Mouse (Mus musculus) kidney, postnatal 25 days (tissue): Measurements from ENCODE around the gene Gm5751.
"Not testable (repeated sequence)": the region's sequence is repeated elsewhere in the genome, so short reads cannot be mapped to it uniquely, and the experiment has no call there.

Source experiments
- DNase-seq, 2 experiments: peaks; one replicate each; pipeline ENCODE4 v3.0.0; 2021; ENCODE audit warnings: mixed read lengths in 2 of 2

The Gm5751 gene

DNA sequence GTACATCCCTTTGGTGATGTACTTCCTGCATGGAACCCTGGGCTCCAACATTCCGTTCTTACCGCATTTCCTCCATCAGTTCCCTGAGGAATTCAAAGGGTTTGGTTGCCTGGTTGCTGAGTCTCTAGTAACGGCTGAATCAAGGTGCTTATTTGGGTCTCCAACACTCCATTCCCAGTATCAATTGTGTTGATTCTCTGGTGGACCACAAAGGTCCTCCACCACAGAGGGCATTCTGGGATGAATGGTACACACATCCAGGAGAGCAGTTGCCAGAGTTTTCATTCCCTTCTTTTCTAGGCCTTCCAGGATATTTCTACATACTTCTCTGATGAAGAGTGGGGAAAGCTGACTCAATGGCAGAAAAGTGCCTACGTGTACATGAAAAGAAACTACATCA, at the start of gene Gm5751:
Gene Gm5751, plus strand, starts transcription at position 301 of the 400 bp plus-strand sequence.
- not testable (repeated sequence) for DNase-seq

DNA sequence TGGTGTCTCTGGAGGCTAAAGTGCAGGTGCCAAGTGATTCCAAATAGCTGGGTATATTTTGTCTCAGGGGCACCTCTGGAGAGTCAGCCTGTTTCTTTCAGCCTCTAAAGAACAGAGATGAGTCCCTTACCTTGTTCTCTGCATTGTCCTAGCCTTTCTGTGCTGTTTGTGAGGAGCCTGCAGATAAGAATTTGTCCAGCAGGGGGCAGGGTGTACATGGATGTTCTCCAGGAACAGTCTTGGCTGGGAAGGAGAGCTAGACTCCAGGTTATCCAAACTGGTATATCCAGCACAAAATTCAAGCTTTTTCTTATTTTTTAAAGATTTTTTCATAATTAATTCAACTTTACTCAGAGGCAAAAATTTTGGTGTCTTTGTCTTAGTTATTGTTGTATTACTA, 42.0 kb upstream of the Gm5751 start:
- peak; percentile 40 to 75 for DNase-seq

DNA sequence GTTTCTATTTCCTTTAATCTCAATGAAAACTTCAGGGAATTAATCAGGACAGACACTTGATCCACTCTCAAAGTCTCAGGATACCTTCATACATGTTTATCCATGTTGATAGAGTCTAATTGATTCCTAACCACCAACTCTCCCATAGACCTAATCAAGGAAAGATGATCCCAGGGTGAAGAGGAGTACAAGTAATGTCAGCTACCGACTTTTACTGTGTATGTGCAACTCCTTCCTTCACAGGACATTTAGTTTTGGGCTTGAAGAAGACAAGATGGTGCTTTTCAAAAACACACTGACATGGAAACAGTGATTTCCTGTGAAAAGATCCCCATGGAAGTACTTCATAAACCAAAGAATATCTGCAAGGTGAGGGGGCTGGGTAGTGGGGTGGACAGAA, 30.4 kb upstream of the Gm5751 start, which contains the start of gene Gm6592:
Gene Gm6592, plus strand, starts transcription at position 301 of the 400 bp plus-strand sequence.
- no peak for DNase-seq

DNA sequence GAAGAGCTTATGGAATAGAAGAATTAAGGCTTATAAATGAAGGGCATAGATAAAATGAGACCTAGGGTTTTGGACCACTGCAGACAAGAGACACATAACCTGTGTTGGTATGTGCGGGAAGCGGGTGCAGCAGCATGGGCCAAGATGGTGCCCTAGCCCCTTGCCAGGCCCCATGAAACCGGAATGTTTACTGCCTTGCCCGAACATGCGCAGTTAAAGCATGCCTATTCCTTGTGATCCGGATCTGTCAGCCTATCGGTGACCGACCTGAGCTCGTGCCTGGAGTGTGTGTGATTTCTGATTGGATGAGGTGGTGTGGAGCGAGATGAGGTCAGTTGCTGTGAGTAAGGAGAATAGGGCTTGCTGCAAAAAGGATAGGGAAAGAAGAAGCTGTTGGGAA, 21.6 kb upstream of the Gm5751 start:
- DNase-seq = no peak

DNA sequence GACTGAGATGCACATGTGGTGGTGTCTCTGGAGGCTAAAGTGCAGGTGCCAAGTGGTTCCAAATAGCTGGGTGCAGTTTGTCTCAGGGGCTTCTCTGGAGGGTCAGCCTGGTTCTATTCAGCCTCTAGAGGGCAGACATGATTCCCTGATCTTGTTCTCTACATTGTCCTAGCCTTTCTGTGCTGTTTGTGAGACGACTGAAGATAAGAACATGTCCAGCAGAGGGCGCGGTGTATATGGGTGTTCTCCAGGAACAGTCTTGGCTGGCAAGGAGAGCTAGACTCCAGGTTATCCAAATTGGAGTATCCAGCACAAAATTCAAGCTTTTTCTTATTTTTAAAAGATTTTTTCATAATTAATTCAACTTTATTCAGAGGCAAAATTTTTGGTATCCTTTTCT, 9.7 kb upstream of the Gm5751 start:
- peak; percentile 76 to 89 for DNase-seq

DNA sequence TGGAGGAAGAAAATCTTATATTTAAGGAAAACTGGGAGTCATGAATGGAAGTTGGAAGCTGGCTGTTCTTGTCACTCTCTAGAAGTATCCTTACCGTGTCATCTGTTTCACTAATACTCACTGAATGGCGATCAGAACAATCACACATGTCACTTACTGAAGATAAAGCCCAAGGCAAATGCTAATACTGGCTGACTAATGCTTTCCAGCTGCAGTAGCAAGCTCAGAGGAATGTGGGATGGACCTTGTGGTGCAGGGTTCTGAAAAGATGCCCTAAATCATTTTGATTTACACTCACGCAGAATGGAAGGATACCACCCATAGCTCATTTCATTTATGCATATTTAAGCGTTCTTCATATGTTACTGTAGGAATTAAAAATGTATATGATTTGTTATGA, 10.3 kb downstream of the Gm5751 start:
- no peak for DNase-seq

DNA sequence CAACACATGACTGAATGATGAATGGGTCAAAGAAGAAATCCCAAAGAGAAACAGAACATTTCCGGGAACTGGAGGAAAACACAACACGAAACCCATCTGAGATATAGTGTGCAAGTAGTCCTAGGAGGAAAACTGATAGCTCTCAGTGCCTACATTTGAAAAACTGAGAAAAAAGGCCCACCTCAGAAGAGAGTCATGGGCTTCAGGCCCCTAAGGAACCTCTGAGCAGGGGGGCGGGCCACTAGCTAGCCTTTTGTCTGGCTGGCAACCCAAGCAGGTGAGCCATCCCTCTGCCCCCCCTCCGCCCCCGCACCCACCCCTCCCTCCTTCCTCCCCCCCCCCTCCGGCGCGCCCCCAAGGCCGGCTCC, 17.9 kb downstream of the Gm5751 start:
- DNase-seq = no peak

DNA sequence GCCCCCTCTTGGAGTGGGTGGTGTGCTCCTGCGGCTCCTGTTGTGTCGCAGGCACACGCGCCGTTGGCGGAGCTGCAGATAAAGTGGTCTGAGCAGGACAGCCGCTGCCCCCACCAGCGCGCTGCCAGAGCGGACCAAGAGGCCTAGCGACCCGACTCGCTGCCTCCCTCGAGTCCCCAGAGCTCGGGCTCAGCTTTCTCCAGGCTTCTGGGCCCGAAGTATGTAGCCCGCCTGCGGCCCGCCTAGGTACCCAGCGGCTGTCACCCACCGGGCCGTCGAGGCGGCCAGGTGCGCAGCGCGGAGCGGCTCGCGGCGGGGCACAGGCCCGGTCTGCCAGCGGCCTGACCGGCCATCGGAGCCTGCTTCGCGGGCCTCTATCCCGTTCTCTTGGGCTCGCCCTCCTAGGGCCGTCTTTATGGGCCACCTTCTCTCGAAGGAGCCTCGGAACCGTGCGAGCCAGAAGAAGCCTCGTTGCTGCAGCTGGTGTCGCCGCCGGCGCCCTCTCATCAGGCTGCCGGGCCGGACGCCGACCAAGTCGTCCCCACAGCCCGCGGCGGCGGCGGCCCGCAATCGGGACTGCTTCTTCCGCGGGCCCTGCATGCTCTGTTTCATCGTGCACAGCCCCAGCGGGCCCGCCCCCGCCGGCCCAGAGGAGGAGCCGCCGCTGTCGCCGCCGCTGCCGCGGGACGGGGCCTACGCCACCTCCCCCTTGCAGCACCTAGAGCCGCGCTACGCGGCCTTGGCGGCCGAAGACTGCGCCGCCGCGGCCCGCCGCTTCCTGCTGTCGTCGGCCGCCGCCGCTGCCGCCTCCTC, 18.5 kb downstream of the Gm5751 start, which contains the start of gene B630019K06Rik:
Gene B630019K06Rik, plus strand, starts transcription at position 40 of the 813 bp plus-strand sequence.
- DNase-seq = peak; percentile 64 to 87

DNA sequence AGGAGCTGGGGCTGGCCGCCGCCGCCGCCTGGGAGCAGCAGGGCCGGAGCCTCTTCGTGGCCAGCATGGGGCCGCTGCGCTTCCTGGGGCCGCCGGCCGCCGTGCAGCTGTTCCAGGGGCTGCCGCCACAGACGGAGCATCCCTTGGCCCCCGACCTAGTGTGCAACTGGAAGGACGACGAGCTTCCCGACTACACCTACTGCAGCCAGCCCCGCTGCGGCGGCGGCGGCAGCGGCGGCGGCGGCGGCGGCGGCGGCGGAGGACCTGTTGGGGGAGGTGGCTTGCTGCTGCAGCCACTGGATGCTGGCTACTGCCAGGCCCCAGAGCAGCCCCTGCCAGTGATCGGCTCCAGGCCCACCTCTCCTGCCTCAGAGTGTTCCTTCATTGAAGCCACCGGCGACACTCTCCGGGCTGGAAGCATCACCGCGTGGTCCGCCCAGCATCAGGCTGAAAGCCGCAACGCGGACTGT, 19.2 kb downstream of the Gm5751 start:
- DNase-seq = peak; percentile 1 to 44

DNA sequence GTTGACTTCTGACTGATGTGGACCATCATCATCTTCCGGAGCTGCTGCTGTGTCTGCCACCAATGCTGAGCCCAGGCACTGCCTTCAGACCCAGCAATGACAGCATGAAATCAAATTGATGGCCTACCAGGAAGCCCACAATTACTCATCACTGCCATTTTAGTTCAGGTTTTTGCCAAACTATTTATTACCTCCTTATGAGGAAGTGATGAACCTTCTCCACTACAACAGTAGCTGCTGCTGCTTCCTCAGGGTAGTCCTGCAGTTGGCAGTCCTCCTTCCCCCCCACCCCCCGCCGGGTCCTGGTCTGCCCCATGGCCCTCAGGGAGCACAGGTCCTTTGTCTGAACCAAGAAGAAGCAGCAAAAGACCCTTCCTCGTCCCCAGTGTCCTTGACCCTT, 26.8 kb downstream of the Gm5751 start:
- DNase-seq = no peak

DNA sequence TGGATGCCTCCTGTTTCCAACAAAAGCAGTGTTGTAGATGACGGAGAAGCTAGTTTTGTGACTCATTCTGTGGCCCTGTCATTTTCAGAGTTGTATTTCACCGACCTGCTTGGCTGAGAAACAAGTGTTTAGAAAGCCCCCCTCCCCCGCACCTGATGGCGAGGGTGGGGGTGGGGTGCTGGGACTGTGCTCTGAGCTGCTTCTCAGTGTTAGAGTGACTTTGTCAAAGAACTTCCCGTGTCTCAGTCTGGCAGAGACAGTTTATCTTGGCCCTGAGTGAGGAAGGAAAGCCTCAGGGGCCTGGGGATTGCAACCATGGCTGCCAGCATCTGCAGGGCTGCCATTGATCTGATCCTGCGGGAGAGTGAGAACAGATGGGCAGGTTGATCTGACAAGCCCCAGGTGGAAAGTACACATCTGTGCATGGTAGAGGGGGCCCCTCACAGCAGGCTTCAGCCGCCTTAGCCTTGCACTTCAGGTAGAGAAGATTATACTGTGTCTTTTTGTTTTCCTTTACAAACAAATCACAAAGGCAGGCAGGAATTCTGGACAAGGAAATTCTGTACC, 27.9 kb downstream of the Gm5751 start:
- DNase-seq = no peak

DNA sequence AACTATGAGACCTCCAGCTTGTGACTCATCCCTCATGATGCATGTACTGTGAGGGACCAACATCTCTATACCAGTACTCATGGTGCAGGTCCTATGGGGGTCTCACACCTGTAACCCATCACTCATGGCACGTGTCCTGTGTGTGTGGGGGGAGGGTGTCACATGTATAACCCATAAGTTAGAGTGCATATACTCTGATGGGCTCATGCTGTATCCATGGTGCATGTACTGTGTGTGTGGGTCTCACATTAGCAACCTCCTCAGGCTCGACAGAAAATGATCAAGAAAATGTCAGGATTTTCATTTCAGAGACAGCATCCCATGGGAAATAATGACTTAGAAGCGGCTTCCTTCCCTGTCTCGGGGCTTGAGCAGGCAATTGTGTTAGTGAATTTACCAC, 47.0 kb downstream of the Gm5751 start:
- DNase-seq = no peak

DNA sequence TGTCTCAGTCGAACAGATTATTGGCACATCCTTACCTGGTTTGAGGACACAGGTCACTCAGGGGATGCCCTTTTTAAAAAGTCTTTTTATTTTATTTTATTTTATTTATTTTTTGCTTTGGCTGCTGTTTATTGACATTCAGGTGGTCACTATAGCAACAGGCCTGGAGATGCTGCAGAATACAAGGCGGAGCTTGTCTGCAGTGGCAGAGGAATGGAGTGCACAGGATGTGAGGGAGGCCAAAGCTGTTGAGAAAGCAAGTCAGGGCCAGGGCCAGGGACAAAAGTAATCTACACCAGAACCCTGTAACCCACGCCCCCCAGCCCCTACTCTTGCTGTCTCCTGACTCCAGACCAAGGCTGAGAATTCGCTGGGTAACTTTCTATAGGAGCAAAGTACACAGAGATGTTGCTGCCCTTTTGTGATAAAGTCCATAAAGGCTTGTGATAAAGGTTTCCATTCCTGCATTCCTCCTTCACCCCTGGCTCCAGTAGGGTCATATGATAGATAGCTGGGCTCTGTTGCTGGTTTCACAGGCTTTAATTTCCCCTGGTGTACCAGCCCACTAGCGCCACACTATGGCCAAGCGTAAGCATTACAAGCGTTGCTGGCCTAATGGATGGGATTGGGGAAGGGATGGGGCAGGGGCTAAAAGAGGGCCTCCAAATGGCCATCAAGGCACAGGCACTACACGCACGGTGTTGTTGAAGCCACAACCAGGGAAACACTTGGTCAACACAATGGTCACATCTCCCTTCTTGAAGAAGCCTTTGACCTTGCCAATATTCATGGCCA, 48.0 kb downstream of the Gm5751 start:
- DNase-seq = no peak

DNA sequence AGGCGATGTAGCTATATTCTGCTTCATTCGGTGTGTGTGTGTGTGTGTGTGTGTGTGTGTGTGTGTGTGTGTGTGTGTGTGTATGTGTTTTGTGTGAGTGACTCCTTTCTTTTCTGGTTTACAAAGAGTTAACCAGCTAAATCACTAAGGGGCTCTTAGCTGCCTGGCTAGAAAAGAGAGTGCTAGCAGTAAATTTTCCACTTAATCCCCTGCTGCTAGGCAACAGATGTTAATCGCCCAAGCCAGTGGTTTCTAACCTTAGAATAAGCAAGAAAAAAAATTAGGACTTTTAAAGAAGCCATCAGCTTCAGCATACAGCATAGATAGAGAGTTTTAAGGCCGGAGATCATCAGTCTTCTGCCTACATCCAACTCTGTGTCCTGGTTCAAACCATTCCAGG, 53.3 kb downstream of the Gm5751 start:
- DNase-seq = no peak
